Mouse (Mus musculus) adrenal gland, adult 2 months (tissue): ENCODE measurements at regions not wholly inside any gene's neighbourhood (a gene's known extent, or its start where the extent isn't known, plus 50 kb on each side); places are given as distances from the start of the nearest gene placed in this dataset.

Source experiments
- DNase-seq: peaks from one replicate; pipeline ENCODE4 v3.0.0; 2021

- no peak for DNase-seq
Measured at GRCm38 (mm10) chr3:34522054-34522684, 128.0 kb upstream of the Sox2 start.

DNA sequence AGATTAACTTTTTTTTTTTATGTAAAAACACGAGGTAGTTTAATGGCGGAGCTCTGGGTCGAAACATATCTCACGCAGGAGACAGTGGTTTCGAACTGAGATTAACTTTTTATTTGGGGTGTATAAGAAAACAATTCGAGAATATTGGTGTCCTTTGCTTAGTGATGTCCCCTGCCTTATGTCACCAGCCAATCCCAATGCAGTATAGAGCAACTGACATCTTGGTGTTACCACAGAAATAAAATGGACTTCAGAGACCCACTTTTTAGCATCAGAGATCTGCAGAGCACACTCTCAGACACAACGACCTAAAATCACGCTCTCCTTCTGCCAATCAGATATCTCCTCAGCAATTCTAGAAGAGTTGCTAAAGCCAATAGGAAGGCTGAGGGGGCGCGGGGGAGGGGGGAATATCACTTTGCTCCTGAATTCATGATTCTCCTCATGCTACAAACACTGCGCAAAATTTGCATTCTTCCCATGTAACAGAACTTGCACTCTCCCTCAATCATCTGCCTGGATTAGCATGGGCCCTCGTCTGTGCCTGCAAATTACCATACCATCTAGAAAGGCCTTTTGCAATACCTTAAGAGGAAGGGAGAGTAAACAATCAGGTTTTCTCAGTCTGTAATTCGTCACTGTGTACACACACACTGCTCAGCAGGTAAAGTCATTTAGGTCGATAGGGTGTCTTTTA is 128.7 kb upstream of the Sox2 start:
- no peak for DNase-seq

DNA sequence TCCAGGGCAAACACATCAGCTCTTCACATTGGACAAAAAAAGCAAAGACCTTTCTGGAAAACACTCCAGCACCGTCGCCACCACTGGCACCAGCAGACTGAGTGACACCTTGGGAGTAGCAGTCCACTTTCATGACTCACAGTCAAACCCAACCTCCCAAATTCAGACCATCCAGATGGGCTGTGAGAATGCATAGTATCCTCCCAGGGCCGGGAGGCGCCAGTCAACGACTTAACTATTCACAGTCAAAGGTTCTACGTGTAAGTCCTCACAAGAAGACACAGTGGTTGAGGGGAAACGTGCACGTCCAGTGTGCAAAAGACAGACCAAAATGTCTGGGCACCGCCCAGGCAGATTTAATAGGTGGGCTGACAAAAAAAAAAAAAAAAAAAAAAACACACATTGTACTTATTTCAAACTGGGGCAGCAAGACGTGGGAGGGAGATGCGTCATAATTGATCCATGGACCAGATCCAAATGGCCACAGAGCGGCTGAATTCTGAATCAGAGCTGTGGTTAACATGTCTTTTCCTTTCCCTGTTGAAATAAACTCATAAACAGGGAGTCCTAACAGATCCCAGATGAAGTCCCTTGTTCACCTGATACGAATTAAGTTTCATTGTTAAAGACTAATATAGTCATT is 137.6 kb upstream of the Sox2 start:
- no peak for DNase-seq

DNA sequence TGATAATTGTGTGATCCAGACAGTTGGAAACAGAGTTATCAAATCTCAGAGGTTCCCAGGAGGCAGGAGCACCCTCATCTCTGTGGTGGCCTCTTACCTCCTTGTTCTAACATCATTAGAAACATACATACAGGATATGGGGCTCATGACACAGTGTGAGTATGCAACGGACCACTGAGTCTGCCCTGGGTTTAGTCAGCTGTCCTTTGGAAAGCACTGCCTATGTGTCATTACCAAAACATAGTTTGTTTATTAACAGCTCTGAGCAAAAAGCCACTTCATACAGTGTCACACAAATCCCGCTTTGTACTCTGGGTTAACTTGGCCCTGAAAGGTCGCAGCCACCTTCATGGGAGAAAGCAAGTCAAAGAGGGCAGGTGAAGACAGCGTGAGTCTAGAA is 139.5 kb upstream of the Sox2 start:
- DNase-seq = no peak

- no peak for DNase-seq
Measured at GRCm38 (mm10) chr3:34509160-34509559, 141.0 kb upstream of the Sox2 start.

- DNase-seq = no peak
Measured at GRCm38 (mm10) chr3:34504573-34504894, 145.7 kb upstream of the Sox2 start.

GRCm38 (mm10) chr3:34503874-34504572 is 146.2 kb upstream of the Sox2 start:
- DNase-seq = no peak

GRCm38 (mm10) chr3:34496839-34497238 is 153.4 kb upstream of the Sox2 start:
- DNase-seq = no peak

- DNase-seq = peak; percentile 45
Measured at GRCm38 (mm10) chr3:34495615-34496014, 154.6 kb upstream of the Sox2 start.

- no peak for DNase-seq
Measured at GRCm38 (mm10) chr3:34493921-34494320, 156.3 kb upstream of the Sox2 start.

GRCm38 (mm10) chr3:34489008-34489407 is 161.2 kb upstream of the Sox2 start:
- DNase-seq = no peak

DNA sequence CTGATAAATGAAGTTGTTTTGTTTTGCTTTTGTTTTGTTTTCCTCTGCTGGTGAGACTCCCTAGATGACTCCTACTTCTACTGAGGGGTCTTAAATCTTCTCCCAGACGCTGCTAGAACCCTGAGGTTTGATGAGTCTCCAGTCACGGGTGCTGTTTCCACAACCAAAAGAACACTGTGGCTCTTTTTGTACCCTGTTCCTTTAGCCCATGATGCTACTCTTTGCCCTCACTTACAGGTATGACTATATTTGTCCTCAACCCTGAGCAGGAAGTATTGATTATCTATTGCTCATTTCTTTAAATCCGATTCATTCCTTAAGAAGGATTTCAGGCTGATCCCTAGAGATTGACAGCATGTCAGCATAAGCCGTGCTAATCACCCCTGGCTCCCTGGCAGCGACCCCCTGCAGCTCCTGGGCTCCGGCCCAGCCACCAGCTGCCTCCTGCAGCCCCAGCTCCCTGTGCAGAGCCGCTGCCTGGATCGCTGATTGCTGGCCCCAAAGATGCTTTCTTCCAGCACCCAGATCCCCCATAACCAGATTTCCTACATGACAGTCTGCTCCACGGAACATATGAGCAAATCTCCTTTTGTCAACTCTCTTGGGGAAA is 163.7 kb upstream of the Sox2 start:
- DNase-seq = no peak

DNA sequence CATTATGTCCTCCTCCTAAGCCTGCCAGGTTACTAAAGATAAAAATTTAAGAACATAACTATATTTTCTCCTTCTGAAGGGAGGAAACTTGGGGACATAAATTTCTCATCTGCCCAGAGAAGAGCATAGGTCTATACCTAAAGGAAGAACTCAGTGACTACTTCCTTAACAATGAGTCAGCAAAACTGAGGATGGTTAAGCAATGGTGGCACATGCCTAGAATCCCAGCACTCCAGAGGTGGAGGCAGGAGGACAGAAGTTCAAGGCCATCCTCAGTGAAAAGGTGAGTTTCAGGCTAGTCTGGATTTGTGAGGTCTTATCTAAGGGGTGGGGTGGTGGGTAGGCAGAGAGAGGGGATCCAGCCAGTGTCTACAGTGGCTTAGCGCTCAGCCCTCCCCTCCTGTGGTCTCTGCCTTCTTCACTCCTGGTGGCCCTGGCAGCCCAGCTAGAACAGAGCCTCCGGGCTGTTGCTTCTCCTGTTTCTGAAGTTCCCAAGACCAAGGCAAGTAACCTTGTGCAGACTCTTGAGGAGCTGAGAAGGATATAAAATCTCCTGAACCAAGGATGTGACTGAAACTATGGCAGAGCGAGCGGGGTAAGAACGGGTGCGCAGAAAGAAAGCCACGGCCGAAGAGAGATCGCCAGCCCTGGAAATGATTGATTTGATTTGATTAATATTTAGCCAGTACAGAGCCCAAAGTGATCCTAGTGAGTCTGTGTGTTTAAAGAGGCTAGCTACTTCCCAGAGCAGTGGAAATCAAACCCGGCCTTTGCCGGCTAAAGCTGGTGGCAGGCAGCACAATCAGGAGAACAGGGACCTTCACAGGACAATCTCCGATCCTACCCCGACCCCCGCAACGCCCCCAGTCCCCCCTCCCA is 164.6 kb upstream of the Sox2 start:
- DNase-seq = no peak

DNA sequence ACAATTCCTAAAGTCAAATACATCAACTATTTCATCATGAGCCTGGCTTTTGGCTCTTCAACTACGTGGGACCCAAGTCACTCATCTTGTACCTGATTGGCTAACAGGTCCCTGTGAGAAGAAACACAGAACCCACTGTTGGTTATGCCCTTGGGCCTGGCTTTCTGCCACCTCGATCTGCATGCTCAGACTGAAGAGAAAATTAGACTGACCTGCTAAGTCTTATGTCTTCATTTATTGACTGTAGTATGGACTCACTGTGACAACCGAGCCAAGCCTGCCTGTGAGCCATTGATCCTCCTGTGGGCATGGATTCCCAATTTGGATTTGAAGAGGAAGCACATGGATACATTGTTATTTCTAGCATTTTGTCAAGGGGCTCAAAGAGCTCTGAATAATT is 166.3 kb upstream of the Sox2 start:
- no peak for DNase-seq

GRCm38 (mm10) chr3:34481821-34482713 is 168.1 kb upstream of the Sox2 start:
- DNase-seq = no peak

DNA sequence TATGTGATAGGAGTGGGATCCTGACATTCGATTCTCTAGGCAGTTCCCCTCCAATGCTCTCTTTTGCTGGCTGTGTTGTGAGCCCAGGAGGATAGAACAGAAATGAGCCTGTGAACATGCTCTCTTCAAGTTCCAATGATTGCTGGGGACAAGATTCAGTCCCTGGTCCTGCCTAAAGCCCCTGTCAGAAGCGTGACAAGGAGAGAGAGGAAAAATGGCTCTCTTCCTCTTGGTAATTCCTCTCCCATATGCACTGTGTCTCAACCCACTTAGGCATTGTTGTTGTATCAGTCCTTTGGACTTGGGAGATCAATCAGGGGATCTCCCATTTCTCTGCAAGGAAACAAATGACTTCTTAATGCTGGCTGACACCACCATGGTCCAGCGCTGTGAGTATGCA is 168.9 kb upstream of the Sox2 start:
- DNase-seq = no peak

GRCm38 (mm10) chr3:34474126-34474525 is 176.1 kb upstream of the Sox2 start:
- DNase-seq = no peak

- DNase-seq = peak; percentile 32
Measured at GRCm38 (mm10) chr3:34470721-34471120, 179.5 kb upstream of the Sox2 start.

DNA sequence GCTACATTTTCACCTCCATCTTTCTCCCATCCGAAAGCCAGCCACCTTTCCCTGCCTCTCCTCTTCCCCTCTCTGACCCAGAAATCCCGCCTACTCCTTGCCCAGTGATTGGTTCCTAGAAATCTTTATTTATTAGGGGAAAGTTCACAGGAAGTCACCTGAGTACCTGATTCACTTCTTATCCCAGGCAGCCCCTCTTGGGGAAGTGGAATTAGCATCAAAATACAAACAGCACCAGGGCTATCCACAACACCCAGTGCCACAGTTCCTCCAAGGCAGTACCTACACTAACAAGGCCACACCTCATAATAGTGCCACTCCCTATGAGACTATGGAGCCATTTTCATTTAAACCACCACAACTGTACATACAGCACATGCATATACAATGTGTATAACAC is 180.3 kb upstream of the Sox2 start:
- no peak for DNase-seq

- no peak for DNase-seq
Measured at GRCm38 (mm10) chr3:34466312-34466711, 183.9 kb upstream of the Sox2 start.
